Mouse (Mus musculus) cerebellum, postnatal 36 days (tissue): ENCODE data around the gene Drc7.
"Not testable (repeated sequence)": the region's sequence is repeated elsewhere in the genome, so short reads cannot be mapped to it uniquely, and the experiment has no call there.

Source experiments
- DNase-seq, 2 experiments: peaks; one replicate each; pipeline ENCODE4 v3.0.0; 2021 to 2022; ENCODE audit warnings: mixed read lengths in 2 of 2

Gene Drc7

GRCm38 (mm10) chr8:95054927-95055510 is at the start of gene Drc7:
Gene Drc7, plus strand, starts transcription at chr8:95055103.
- DNase-seq, result no peak

- no peak for DNase-seq
Observed at GRCm38 (mm10) chr8:95012442-95012919, 42.4 kb upstream of the Drc7 start.

- DNase-seq, result no peak
Observed at GRCm38 (mm10) chr8:95015866-95016265, 39.0 kb upstream of the Drc7 start.

GRCm38 (mm10) chr8:95016684-95017083 is 38.2 kb upstream of the Drc7 start:
- no peak for DNase-seq

- no peak for DNase-seq
Observed at GRCm38 (mm10) chr8:95017451-95017850, 37.5 kb upstream of the Drc7 start, which contains the start of gene Adgrg3. Gene Adgrg3, plus strand, starts transcription at chr8:95017692.

GRCm38 (mm10) chr8:95017969-95018635 is 36.8 kb upstream of the Drc7 start:
- DNase-seq, result no peak

- DNase-seq, result no peak
Observed at GRCm38 (mm10) chr8:95020293-95020777, 34.6 kb upstream of the Drc7 start.

- DNase-seq, result no peak
Observed at GRCm38 (mm10) chr8:95020821-95021220, 34.1 kb upstream of the Drc7 start.

- no peak for DNase-seq
Observed at GRCm38 (mm10) chr8:95023201-95023600, 31.7 kb upstream of the Drc7 start.

- no peak for DNase-seq
Observed at GRCm38 (mm10) chr8:95024387-95024786, 30.5 kb upstream of the Drc7 start.

GRCm38 (mm10) chr8:95025421-95025820 is 29.5 kb upstream of the Drc7 start:
- DNase-seq, result peak in 1 of 2 experiments; percentile 13

- DNase-seq, result not testable (repeated sequence)
Observed at GRCm38 (mm10) chr8:95028391-95028790, 26.5 kb upstream of the Drc7 start.

- no peak for DNase-seq
Observed at GRCm38 (mm10) chr8:95037106-95037925, 17.6 kb upstream of the Drc7 start.

- no peak for DNase-seq
Observed at GRCm38 (mm10) chr8:95041883-95042784, 12.8 kb upstream of the Drc7 start.

GRCm38 (mm10) chr8:95044811-95045210 is 10.1 kb upstream of the Drc7 start:
- no peak for DNase-seq

- DNase-seq, result no peak
Observed at GRCm38 (mm10) chr8:95046982-95047381, 7.9 kb upstream of the Drc7 start.

- no peak for DNase-seq
Observed at GRCm38 (mm10) chr8:95047884-95048680, 6.8 kb upstream of the Drc7 start.

- no peak for DNase-seq
Observed at GRCm38 (mm10) chr8:95049636-95050035, 5.3 kb upstream of the Drc7 start.

- DNase-seq, result no peak
Observed at GRCm38 (mm10) chr8:95054438-95054837, 465 bp upstream of the Drc7 start.

- DNase-seq, result no peak
Observed at GRCm38 (mm10) chr8:95056414-95056813, 1.5 kb downstream of the Drc7 start.

GRCm38 (mm10) chr8:95058661-95059060 is 3.8 kb downstream of the Drc7 start:
- no peak for DNase-seq
